Mouse (Mus musculus): Measurements from ENCODE around the gene Sorl1. TPM values are rescaled to one million over a fixed set of nuclear protein-coding genes. Genes with fewer than 3 reads are reported as not detected.

Gene Sorl1
- polyA plus RNA-seq, 1 experiment from 2014 or later = 11.4 TPM

- no peak for ATAC-seq
- Histone ChIP-seq H3K36me3 (ENCODE audit: control insufficient read depth, insufficient read depth, low read length) (no peaks in the 10 kb centered on the region), H3K4me1 (ENCODE audit: control insufficient read depth, insufficient read depth, low read depth, low read length) (no peaks in the 10 kb centered on the region; the same call in 1 of the 2 replicates), H3K9ac (ENCODE audit: low read depth, low read length) (no peak overlapping the region), H3K9me3 (ENCODE audit: control insufficient read depth, low read length) (no peaks in the 10 kb centered on the region), H3K4me2 (ENCODE audit: low read length) (no peak overlapping the region), H3K4me3 (ENCODE audit: low read length) (no peak overlapping the region), H3K27ac (ENCODE audit: low read depth, low read length) (no peak overlapping the region), H3K27me3 (replicated peaks; ENCODE audit: control insufficient read depth, insufficient read depth, low read length) (no peaks in the 10 kb centered on the region)
- 58% methylated on average over 9 of the region's 9 CpGs for WGBS
Observed at GRCm38 (mm10) chr9:42100618-42101210, 23.4 kb downstream of the Sorl1 start.

DNA sequence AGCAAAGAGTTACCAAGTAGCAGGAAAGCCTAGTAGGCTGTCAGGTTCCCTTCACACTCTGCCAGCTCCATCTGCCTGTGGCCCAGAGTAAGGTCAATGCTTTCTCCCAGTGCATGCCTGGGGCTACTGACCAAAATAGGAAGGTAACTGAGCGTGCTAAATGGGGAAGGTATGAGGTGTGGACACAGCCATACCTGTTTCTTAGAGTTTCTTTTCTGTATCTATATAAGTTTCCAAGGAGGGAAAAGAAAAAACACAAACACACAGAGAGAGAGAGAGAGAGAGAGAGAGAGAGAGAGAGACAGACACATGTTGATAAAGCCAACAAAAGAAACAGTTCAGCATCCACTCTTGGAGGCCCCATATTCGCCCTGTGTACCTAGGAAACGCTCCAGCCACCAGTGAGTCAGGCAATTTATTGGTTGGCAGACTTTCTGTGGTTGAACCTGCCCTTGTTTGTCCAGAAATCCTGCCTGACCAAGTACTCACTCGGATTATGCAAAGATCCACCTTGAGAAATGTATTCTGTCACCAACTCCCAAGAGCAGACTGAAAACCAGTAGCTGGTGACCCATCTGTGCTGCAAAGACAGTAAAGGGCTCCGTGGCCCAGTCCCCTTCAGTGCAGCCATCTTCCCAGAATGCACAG, 25.5 kb downstream of the Sorl1 start:
- Histone ChIP-seq H3K27me3 (replicated peaks; ENCODE audit: control insufficient read depth, insufficient read depth, low read length) (no peaks in the 10 kb centered on the region), H3K27ac (ENCODE audit: low read depth, low read length) (no peak overlapping the region), H3K9me3 (ENCODE audit: control insufficient read depth, low read length) (no peaks in the 10 kb centered on the region), H3K4me2 (ENCODE audit: low read length) (no peak overlapping the region), H3K9ac (ENCODE audit: low read depth, low read length) (no peak overlapping the region), H3K4me1 (ENCODE audit: control insufficient read depth, insufficient read depth, low read depth, low read length) (no peaks in the 10 kb centered on the region; the same call in 1 of the 2 replicates), H3K36me3 (ENCODE audit: control insufficient read depth, insufficient read depth, low read length) (no peaks in the 10 kb centered on the region), H3K4me3 (ENCODE audit: low read length) (no peak overlapping the region)
- no peak for ATAC-seq
- WGBS = 87% methylated on average over 5 of the region's 5 CpGs

DNA sequence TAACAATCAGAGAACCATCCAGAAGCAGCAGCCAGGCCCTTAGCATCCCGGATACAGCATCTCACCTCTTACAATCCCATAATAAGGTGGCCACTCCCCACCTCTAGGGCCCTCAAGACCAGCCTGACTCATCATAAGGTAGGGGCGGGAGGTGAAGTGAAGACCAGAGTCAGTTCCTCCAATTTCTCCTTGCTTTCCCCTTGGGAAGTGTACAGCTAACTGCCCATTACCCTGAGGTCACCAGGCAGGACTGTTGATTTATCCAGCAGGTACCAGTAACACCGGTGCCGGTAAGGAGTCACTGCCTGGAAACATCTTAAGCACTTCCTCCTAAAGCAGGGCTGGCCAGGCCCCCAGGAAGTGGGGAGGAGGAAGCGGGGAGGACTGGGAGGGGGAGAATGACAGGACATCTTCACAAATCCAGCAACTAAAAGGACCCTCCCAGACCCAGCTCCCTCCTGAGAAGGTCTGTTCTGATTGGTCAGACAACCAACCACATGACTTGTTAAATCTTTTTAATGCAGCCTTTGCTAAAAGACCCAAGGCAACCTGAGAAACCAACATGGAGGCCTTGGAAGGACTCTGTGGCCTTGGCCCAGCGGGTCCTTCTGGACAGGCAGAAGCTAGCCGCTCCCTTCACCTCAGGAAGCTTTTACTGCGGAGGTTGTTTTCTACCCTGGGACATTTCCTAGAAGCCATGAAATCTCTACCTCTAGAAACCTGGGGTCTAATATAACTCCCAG, 26.2 kb downstream of the Sorl1 start:
- H3K27me3 ChIP-seq (replicated peaks; ENCODE audit: control insufficient read depth, insufficient read depth, low read length) = no peaks in the 10 kb centered on the region
- H3K27ac ChIP-seq (ENCODE audit: low read depth, low read length) = no peak overlapping the region
- H3K9me3 ChIP-seq (ENCODE audit: control insufficient read depth, low read length) = no peaks in the 10 kb centered on the region
- WGBS = 92% methylated on average over 8 of the region's 8 CpGs
- H3K4me2 ChIP-seq (ENCODE audit: low read length) = no peak overlapping the region
- H3K9ac ChIP-seq (ENCODE audit: low read depth, low read length) = no peak overlapping the region
- H3K4me1 ChIP-seq (ENCODE audit: control insufficient read depth, insufficient read depth, low read depth, low read length) = no peaks in the 10 kb centered on the region; the same call in 1 of the 2 replicates
- ATAC-seq = no peak
- no peaks in the 10 kb centered on the region for H3K36me3 ChIP-seq (ENCODE audit: control insufficient read depth, insufficient read depth, low read length)
- H3K4me3 ChIP-seq (ENCODE audit: low read length) = no peak overlapping the region

GRCm38 (mm10) chr9:42097006-42097730, 26.9 kb downstream of the Sorl1 start:
- Histone ChIP-seq H3K27ac (ENCODE audit: low read depth, low read length) (no peak overlapping the region), H3K9me3 (ENCODE audit: control insufficient read depth, low read length) (no peaks in the 10 kb centered on the region), H3K9ac (ENCODE audit: low read depth, low read length) (no peak overlapping the region), H3K27me3 (replicated peaks; ENCODE audit: control insufficient read depth, insufficient read depth, low read length) (no peaks in the 10 kb centered on the region), H3K36me3 (ENCODE audit: control insufficient read depth, insufficient read depth, low read length) (no peaks in the 10 kb centered on the region), H3K4me2 (ENCODE audit: low read length) (no peak overlapping the region), H3K4me3 (ENCODE audit: low read length) (no peak overlapping the region), H3K4me1 (ENCODE audit: control insufficient read depth, insufficient read depth, low read depth, low read length) (no peaks in the 10 kb centered on the region; the same call in 1 of the 2 replicates)
- WGBS = 89% methylated on average over 7 of the region's 7 CpGs
- ATAC-seq = no peak

GRCm38 (mm10) chr9:42094752-42095151, 29.3 kb downstream of the Sorl1 start:
- Histone ChIP-seq H3K36me3 (ENCODE audit: control insufficient read depth, insufficient read depth, low read length) (no peaks in the 10 kb centered on the region), H3K27me3 (replicated peaks; ENCODE audit: control insufficient read depth, insufficient read depth, low read length) (no peaks in the 10 kb centered on the region), H3K9me3 (ENCODE audit: control insufficient read depth, low read length) (no peaks in the 10 kb centered on the region), H3K4me3 (ENCODE audit: low read length) (no peak overlapping the region), H3K4me1 (ENCODE audit: control insufficient read depth, insufficient read depth, low read depth, low read length) (no peaks in the 10 kb centered on the region), H3K4me2 (ENCODE audit: low read length) (no peak overlapping the region), H3K9ac (ENCODE audit: low read depth, low read length) (no peak overlapping the region), H3K27ac (ENCODE audit: low read depth, low read length) (no peak overlapping the region)
- ATAC-seq = peak; percentile 57
- WGBS = 32% methylated on average over 11 of the region's 11 CpGs

DNA sequence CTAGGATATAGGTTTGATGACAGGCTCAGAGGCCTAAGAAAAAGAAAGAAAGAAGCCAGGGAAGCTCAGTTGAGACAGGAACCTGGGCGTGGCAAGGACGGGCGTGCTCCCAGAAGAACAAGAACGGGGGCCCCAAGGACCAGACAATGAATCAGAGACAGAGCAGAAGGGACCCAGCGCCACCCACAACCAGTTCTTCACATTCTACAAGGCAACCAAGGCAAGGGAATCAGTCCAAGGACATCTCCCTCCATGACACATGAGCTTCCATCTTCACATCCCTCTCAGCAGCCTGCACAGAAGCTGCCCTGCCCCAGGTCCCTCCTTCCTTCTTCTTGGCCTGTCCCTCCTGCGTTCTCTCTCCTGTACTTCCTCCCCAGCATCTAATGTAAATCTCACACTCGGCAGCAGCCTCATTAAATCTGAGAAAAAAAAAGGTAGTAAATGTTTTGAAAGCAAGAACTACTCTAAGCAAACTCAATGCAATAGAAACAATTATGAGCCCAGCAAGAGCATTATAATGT, 30.0 kb downstream of the Sorl1 start:
- H3K9me3 ChIP-seq (ENCODE audit: control insufficient read depth, low read length) = no peaks in the 10 kb centered on the region
- no peaks in the 10 kb centered on the region for H3K27me3 ChIP-seq (replicated peaks; ENCODE audit: control insufficient read depth, insufficient read depth, low read length)
- H3K4me2 ChIP-seq (ENCODE audit: low read length) = no peak overlapping the region
- no peaks in the 10 kb centered on the region for H3K4me1 ChIP-seq (ENCODE audit: control insufficient read depth, insufficient read depth, low read depth, low read length)
- H3K27ac ChIP-seq (ENCODE audit: low read depth, low read length) = no peak overlapping the region
- no peak overlapping the region for H3K9ac ChIP-seq (ENCODE audit: low read depth, low read length)
- H3K4me3 ChIP-seq (ENCODE audit: low read length) = no peak overlapping the region
- H3K36me3 ChIP-seq (ENCODE audit: control insufficient read depth, insufficient read depth, low read length) = no peaks in the 10 kb centered on the region
- no peak for ATAC-seq
- 83% methylated on average over 7 of the region's 7 CpGs for WGBS

GRCm38 (mm10) chr9:42092749-42093148, 31.3 kb downstream of the Sorl1 start:
- no peak overlapping the region for H3K4me2 ChIP-seq (ENCODE audit: low read length)
- no peak overlapping the region for H3K4me3 ChIP-seq (ENCODE audit: low read length)
- no peaks in the 10 kb centered on the region for H3K36me3 ChIP-seq (ENCODE audit: control insufficient read depth, insufficient read depth, low read length)
- H3K9ac ChIP-seq (ENCODE audit: low read depth, low read length) = no peak overlapping the region
- no peak overlapping the region for H3K27ac ChIP-seq (ENCODE audit: low read depth, low read length)
- no peaks in the 10 kb centered on the region for H3K9me3 ChIP-seq (ENCODE audit: control insufficient read depth, low read length)
- no peaks in the 10 kb centered on the region for H3K27me3 ChIP-seq (replicated peaks; ENCODE audit: control insufficient read depth, insufficient read depth, low read length)
- no peaks in the 10 kb centered on the region for H3K4me1 ChIP-seq (ENCODE audit: control insufficient read depth, insufficient read depth, low read depth, low read length)
- 96% methylated on average over 2 of the region's 2 CpGs for WGBS
- no peak for ATAC-seq

- H3K9ac ChIP-seq (ENCODE audit: low read depth, low read length) = no peak overlapping the region
- no peak overlapping the region for H3K27ac ChIP-seq (ENCODE audit: low read depth, low read length)
- H3K9me3 ChIP-seq (ENCODE audit: control insufficient read depth, low read length) = no peaks in the 10 kb centered on the region
- no peaks in the 10 kb centered on the region for H3K27me3 ChIP-seq (replicated peaks; ENCODE audit: control insufficient read depth, insufficient read depth, low read length)
- no peak overlapping the region for H3K4me2 ChIP-seq (ENCODE audit: low read length)
- no peaks in the 10 kb centered on the region for H3K4me1 ChIP-seq (ENCODE audit: control insufficient read depth, insufficient read depth, low read depth, low read length)
- ATAC-seq = no peak
- 88% methylated on average over 4 of the region's 4 CpGs for WGBS
- no peak overlapping the region for H3K4me3 ChIP-seq (ENCODE audit: low read length)
- H3K36me3 ChIP-seq (ENCODE audit: control insufficient read depth, insufficient read depth, low read length) = no peaks in the 10 kb centered on the region
Observed at GRCm38 (mm10) chr9:42091561-42091960, 32.5 kb downstream of the Sorl1 start.

GRCm38 (mm10) chr9:42087921-42088320, 36.2 kb downstream of the Sorl1 start:
- no peak overlapping the region for H3K4me3 ChIP-seq (ENCODE audit: low read length)
- no peak overlapping the region for H3K4me2 ChIP-seq (ENCODE audit: low read length)
- no peak for ATAC-seq
- H3K9me3 ChIP-seq (ENCODE audit: control insufficient read depth, low read length) = no peaks in the 10 kb centered on the region
- no peaks in the 10 kb centered on the region for H3K36me3 ChIP-seq (ENCODE audit: control insufficient read depth, insufficient read depth, low read length)
- no peak overlapping the region for H3K27ac ChIP-seq (ENCODE audit: low read depth, low read length)
- WGBS = 83% methylated on average over 4 of the region's 4 CpGs
- no peaks in the 10 kb centered on the region for H3K4me1 ChIP-seq (ENCODE audit: control insufficient read depth, insufficient read depth, low read depth, low read length)
- no peaks in the 10 kb centered on the region for H3K27me3 ChIP-seq (replicated peaks; ENCODE audit: control insufficient read depth, insufficient read depth, low read length)
- no peak overlapping the region for H3K9ac ChIP-seq (ENCODE audit: low read depth, low read length)

Data from hindbrain, embryonic 16.5 days (tissue).